Mouse (Mus musculus) left cerebral cortex, postnatal 10 days (tissue): Measurements from ENCODE around the gene Dip2a. TPM values are rescaled to one million over a fixed set of nuclear protein-coding genes. Genes with fewer than 3 reads are reported as not detected.

Source experiments
- DNase-seq, 2 experiments: peaks; one replicate each; pipeline ENCODE4 v3.0.0; 2021 to 2022; ENCODE audit warnings: low spot score in 2 of 2, mixed read lengths in 1 of 2; ENCODE audit errors: extremely low spot score in 1 of 2
- intact Hi-C: fragments of 180-260 bp; cut with DNase I; formaldehyde crosslinking; loops from one replicate; pipeline ENCODE4 v1.15.1; 2025
- total RNA-seq, 2 experiments: library from RNA; stranded (reverse); gene quantifications; 2 replicates each; pipeline ENCODE4 v1.2.3; 2021

The Dip2a gene
- 10 to 100 TPM; 62.9 to 64.1 TPM for total RNA-seq

- intact Hi-C loops = no loop called here
- DNase-seq = peak; percentile 90 to 96
Measured at GRCm38 (mm10) chr10:76344711-76345539, at the start of gene Dip2a. Gene Dip2a, minus strand, starts transcription at chr10:76345291.

GRCm38 (mm10) chr10:76392596-76392995 is 47.5 kb upstream of the Dip2a start:
- intact Hi-C loops = no loop called here
- no peak for DNase-seq

- DNase-seq = no peak
- intact Hi-C loops = no loop called here
Measured at GRCm38 (mm10) chr10:76391786-76392185, 46.7 kb upstream of the Dip2a start.

- no peak for DNase-seq
- intact Hi-C loops = no loop called here
Measured at GRCm38 (mm10) chr10:76391166-76391565, 46.1 kb upstream of the Dip2a start.

GRCm38 (mm10) chr10:76374981-76375380 is 29.9 kb upstream of the Dip2a start:
- DNase-seq = no peak
- intact Hi-C loops = no loop called here

GRCm38 (mm10) chr10:76371736-76372135 is 26.6 kb upstream of the Dip2a start:
- intact Hi-C loops = no loop called here
- no peak for DNase-seq

- intact Hi-C loops = no loop called here
- no peak for DNase-seq
Measured at GRCm38 (mm10) chr10:76368766-76369165, 23.7 kb upstream of the Dip2a start.

- no peak for DNase-seq
- intact Hi-C loops = no loop called here
Measured at GRCm38 (mm10) chr10:76363233-76363632, 18.1 kb upstream of the Dip2a start.

- DNase-seq = no peak
- intact Hi-C loops = no loop called here
Measured at GRCm38 (mm10) chr10:76358468-76358867, 13.4 kb upstream of the Dip2a start.

GRCm38 (mm10) chr10:76357286-76357875 is 12.3 kb upstream of the Dip2a start:
- DNase-seq = no peak
- intact Hi-C loops = no loop called here

- intact Hi-C loops = no loop called here
- no peak for DNase-seq
Measured at GRCm38 (mm10) chr10:76354974-76355373, 9.9 kb upstream of the Dip2a start.

GRCm38 (mm10) chr10:76353986-76354385 is 8.9 kb upstream of the Dip2a start:
- no peak for DNase-seq
- intact Hi-C loops = no loop called here

- peak in 1 of 2 experiments; percentile 45 for DNase-seq
- intact Hi-C loops = no loop called here
Measured at GRCm38 (mm10) chr10:76351953-76352352, 6.9 kb upstream of the Dip2a start.

GRCm38 (mm10) chr10:76346589-76346988 is 1.5 kb upstream of the Dip2a start:
- DNase-seq = peak in 1 of 2 experiments; percentile 63
- intact Hi-C loops = no loop called here

- DNase-seq = no peak
- intact Hi-C loops = no loop called here
Measured at GRCm38 (mm10) chr10:76346043-76346491, 976 bp upstream of the Dip2a start.

- intact Hi-C loops = no loop called here
- DNase-seq = no peak
Measured at GRCm38 (mm10) chr10:76345540-76345902, 430 bp upstream of the Dip2a start.

- intact Hi-C loops = no loop called here
- DNase-seq = no peak
Measured at GRCm38 (mm10) chr10:76334350-76334749, 10.7 kb downstream of the Dip2a start.

GRCm38 (mm10) chr10:76332040-76332439 is 13.1 kb downstream of the Dip2a start:
- no peak for DNase-seq
- intact Hi-C loops = no loop called here

- intact Hi-C loops = no loop called here
- no peak for DNase-seq
Measured at GRCm38 (mm10) chr10:76329093-76329492, 16.0 kb downstream of the Dip2a start.

GRCm38 (mm10) chr10:76328574-76328973 is 16.5 kb downstream of the Dip2a start:
- intact Hi-C loops = no loop called here
- no peak for DNase-seq
